Mouse (Mus musculus) retina, postnatal 7 days (tissue): ENCODE measurements around the gene Sp9.

Experiments used
- DNase-seq: peaks from one replicate; pipeline ENCODE4 v3.0.0-alpha.2; 2012; ENCODE audit warnings: low read depth, low spot score

Gene Sp9

GRCm38 (mm10) chr2:73274119-73274920 lies 2.6 kb downstream of the Sp9 start:
- DNase-seq = no peak

- no peak for DNase-seq
Measured at GRCm38 (mm10) chr2:73275261-73276040, 3.7 kb downstream of the Sp9 start.

GRCm38 (mm10) chr2:73276141-73276571 lies 4.4 kb downstream of the Sp9 start:
- DNase-seq = no peak

GRCm38 (mm10) chr2:73277021-73277708 lies 5.4 kb downstream of the Sp9 start:
- DNase-seq = no peak

GRCm38 (mm10) chr2:73277709-73278075 lies 6.0 kb downstream of the Sp9 start:
- DNase-seq = no peak

- peak; percentile 85 for DNase-seq
Measured at GRCm38 (mm10) chr2:73278131-73278854, 6.6 kb downstream of the Sp9 start.

- DNase-seq = no peak
Measured at GRCm38 (mm10) chr2:73278869-73279268, 7.1 kb downstream of the Sp9 start.

- DNase-seq = no peak
Measured at GRCm38 (mm10) chr2:73279271-73280038, 7.7 kb downstream of the Sp9 start.

- DNase-seq = no peak
Measured at GRCm38 (mm10) chr2:73280356-73281047, 8.8 kb downstream of the Sp9 start.

GRCm38 (mm10) chr2:73281048-73281661 lies 9.4 kb downstream of the Sp9 start:
- no peak for DNase-seq

- DNase-seq = no peak
Measured at GRCm38 (mm10) chr2:73281707-73282106, 10.0 kb downstream of the Sp9 start.

- no peak for DNase-seq
Measured at GRCm38 (mm10) chr2:73285630-73286029, 13.9 kb downstream of the Sp9 start.

- no peak for DNase-seq
Measured at GRCm38 (mm10) chr2:73291130-73291529, 19.4 kb downstream of the Sp9 start.

GRCm38 (mm10) chr2:73295023-73295422 lies 23.3 kb downstream of the Sp9 start:
- DNase-seq = no peak

- DNase-seq = no peak
Measured at GRCm38 (mm10) chr2:73298154-73298553, 26.4 kb downstream of the Sp9 start.

GRCm38 (mm10) chr2:73298841-73299240 lies 27.1 kb downstream of the Sp9 start:
- DNase-seq = no peak

GRCm38 (mm10) chr2:73301979-73302378 lies 30.3 kb downstream of the Sp9 start:
- no peak for DNase-seq

GRCm38 (mm10) chr2:73302722-73303121 lies 31.0 kb downstream of the Sp9 start:
- no peak for DNase-seq

GRCm38 (mm10) chr2:73304506-73304905 lies 32.8 kb downstream of the Sp9 start:
- DNase-seq = no peak

GRCm38 (mm10) chr2:73306006-73306405 lies 34.3 kb downstream of the Sp9 start:
- DNase-seq = no peak
